Mouse (Mus musculus) B cell, adult 2 months (primary cell): ENCODE results near the gene Rab34.

Experiments
- DNase-seq, 2 experiments: peaks; one replicate each; pipeline ENCODE4 v3.0.0; 2022

Gene Rab34

GRCm38 (mm10) chr11:78215709-78216317 lies 27.6 kb downstream of the Rab34 start:
- DNase-seq: no peak

- no peak for DNase-seq
These were observed 35.4 kb downstream of the Rab34 start for GRCm38 (mm10) chr11:78223586-78223985.

- DNase-seq: no peak
These were observed 43.3 kb downstream of the Rab34 start for GRCm38 (mm10) chr11:78231518-78231917.

DNA sequence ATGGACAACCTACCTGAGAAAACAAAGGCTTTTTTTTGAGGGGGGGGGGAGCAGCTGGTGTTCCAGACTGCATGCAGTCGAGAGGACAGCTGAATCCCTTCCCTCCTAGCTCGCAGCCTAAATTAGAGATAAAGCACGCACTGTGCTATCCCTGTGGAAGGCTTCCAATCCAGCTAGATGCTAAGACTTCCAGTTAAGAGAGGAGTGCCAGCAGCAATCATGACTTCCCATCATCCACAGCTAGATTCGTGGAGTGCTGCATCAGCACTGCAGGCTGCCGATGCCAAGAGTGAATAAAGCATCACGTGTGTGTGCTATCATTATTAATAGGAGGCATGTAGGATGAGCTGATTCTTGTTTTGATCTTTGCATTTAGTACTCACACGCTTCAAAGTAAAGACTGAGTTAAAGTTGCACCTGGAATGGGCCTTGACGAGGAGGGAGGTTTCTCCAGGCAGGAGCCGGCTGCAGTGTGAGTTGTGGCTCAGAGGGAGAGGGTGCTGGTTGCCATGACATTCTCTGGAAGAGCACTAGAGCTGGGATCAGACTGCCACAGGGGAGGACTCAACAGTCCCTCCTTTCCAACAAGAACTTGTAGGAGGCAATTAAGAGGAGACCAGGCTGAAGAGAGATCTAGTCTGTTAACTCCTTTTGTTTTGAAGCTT lies 52.1 kb downstream of the Rab34 start:
- DNase-seq: no peak
